8 mouse cellular contexts compared by ENCODE assay signal in the genomic region with DNA sequence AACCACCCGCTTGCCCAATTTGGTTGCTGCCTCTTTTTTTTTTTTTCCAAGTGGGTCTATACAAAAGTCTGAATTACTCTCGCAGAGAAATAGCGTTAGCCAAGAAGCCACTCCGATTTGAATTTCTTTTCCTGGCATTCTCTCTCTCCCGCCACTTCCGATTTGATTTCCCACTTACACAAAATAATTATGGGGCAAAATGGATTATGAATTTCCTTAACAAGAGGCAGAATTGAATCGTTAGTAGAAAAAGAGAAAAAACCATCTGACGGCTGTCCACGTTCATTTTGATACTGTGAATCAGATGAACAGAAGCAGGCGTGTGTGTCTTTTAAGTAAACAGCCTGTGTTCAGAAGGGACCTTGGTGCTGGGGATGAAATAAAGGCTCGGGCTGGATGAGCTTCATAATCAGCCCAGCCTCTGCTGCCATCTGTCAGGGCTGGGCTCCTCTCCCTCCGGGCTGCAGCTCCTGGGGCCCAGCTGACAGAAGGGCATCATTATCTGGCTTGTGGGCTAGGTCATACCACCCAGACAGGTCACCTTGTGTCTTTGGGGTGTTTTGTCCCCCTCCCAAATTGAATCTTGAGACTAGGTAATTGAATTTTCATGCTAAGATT.
DNase-seq lines count a peak whose midpoint lies in the region; ATAC-seq and TF ChIP-seq lines count a peak whose summit lies in the region.

No protein-coding gene starts in this region.

- no peak overlapping the region for H3K9ac ChIP-seq in hindbrain, embryonic 15.5 days

- H3K9me3 ChIP-seq in hindbrain, embryonic 15.5 days: no peaks in the 10 kb centered on the region

- no peaks in the 10 kb centered on the region for H3K36me3 ChIP-seq in hindbrain, embryonic 15.5 days
- no peaks in the 10 kb centered on the region for H3K36me3 ChIP-seq in myocyte (ENCODE audit: control insufficient read depth, insufficient read depth)
- H3K36me3 ChIP-seq in kidney, adult 2 months (ENCODE audit: control insufficient read depth, insufficient read depth, low read length): no peaks in the 10 kb centered on the region

- peak overlapping the region; percentile 54 for H3K27ac ChIP-seq in hindbrain, embryonic 15.5 days (replicated peaks)
- H3K27ac ChIP-seq in kidney, adult 2 months (ENCODE audit: insufficient read depth, low read depth, low read length): no peak overlapping the region

- peak; percentile 72 for ATAC-seq in hindbrain, embryonic 15.5 days (ENCODE audit: low FRiP score, low read depth)

- TF ChIP-seq CTCF in kidney, adult 2 months (conservative IDR thresholded peaks at IDR 0.05; ENCODE audit: insufficient read depth, insufficient read length, low read depth, low read length): no peak

- peak overlapping the region; percentile 36 for H3K4me2 ChIP-seq in hindbrain, embryonic 15.5 days
- peak overlapping the region; percentile 61 for H3K4me2 ChIP-seq in myocyte (ENCODE audit: low read depth)

- H3K4me1 ChIP-seq in hindbrain, embryonic 15.5 days (replicated peaks): peaks cover 17% of the 10 kb centered on the region
- no peaks in the 10 kb centered on the region for H3K4me1 ChIP-seq in kidney, adult 2 months (ENCODE audit: control insufficient read depth, insufficient read depth, low read length)

- no peak overlapping the region for H3K4me3 ChIP-seq in hindbrain, embryonic 15.5 days
- H3K4me3 ChIP-seq in myocyte: no peak overlapping the region
- no peak overlapping the region for H3K4me3 ChIP-seq in kidney, adult 2 months (ENCODE audit: insufficient read depth, low read depth, low read length)

- peak; percentile 21 for DNase-seq in layer of hippocampus, adult 11-12 months (ENCODE audit: low spot score)
- no peak for DNase-seq in layer of hippocampus, adult 9-10 months (ENCODE audit: low spot score)
- peak; percentile 33 to 49 for DNase-seq in cerebellum, postnatal 25 days
- DNase-seq in kidney, postnatal 10 days: no peak
- DNase-seq in kidney, adult 2 months: no peak
- DNase-seq in thymus, postnatal 0 days (ENCODE audit: low spot score): no peak

- H3K79me2 ChIP-seq in myocyte (ENCODE audit: control insufficient read depth, insufficient read depth): no peaks in the 10 kb centered on the region

- TF ChIP-seq POLR2A in myocyte (IDR thresholded peaks at IDR 0.05; ENCODE audit: insufficient read length, low read depth): no peak
- TF ChIP-seq POLR2A in kidney, adult 2 months (IDR thresholded peaks at IDR 0.05; ENCODE audit: low read depth, low read length): no peak

- no peaks in the 10 kb centered on the region for H3K27me3 ChIP-seq in hindbrain, embryonic 15.5 days
- no peaks in the 10 kb centered on the region for H3K27me3 ChIP-seq in myocyte (ENCODE audit: control insufficient read depth, insufficient read depth, insufficient read length)
- H3K27me3 ChIP-seq in kidney, adult 2 months (replicated peaks; ENCODE audit: control insufficient read depth, insufficient read depth, low read length): no peaks in the 10 kb centered on the region

- no peak overlapping the region for H3ac ChIP-seq in myocyte (ENCODE audit: control insufficient read depth, insufficient read length)

- WGBS in hindbrain, embryonic 15.5 days: 21% methylated on average over 12 of the region's 12 CpGs
- 65% methylated on average over 12 of the region's 12 CpGs for WGBS in kidney, adult 2 months

TF ChIP-seq in myocyte, 11 proteins besides CTCF, POLR2A, EP300 and RAD21:
- TF ChIP-seq TCF3 (IDR thresholded peaks at IDR 0.05; ENCODE audit: insufficient read length, low read depth) (peak; percentile 34), MYOD1 (IDR thresholded peaks at IDR 0.05; ENCODE audit: control insufficient read depth in 1 of 3, insufficient read length in 2 of 3, low read depth in 2 of 3) (peak in 2 of 3 experiments; percentile 75 to 82), E2F4 (IDR thresholded peaks at IDR 0.05; ENCODE audit: insufficient read depth) (no peak), MYOG (IDR thresholded peaks at IDR 0.05; ENCODE audit: control insufficient read depth in 1 of 3, insufficient read depth in 1 of 3, insufficient read length in 2 of 3, low read depth in 2 of 3) (peak; percentile 6 to 86 (median 60)), MAX (IDR thresholded peaks at IDR 0.05; ENCODE audit: low read depth) (no peak), REST (IDR thresholded peaks at IDR 0.05; ENCODE audit: insufficient read depth, insufficient read length) (no peak), POLR2AphosphoS2 (IDR thresholded peaks at IDR 0.05; ENCODE audit: insufficient read length, low read depth) (no peak), CEBPB (IDR thresholded peaks at IDR 0.05; ENCODE audit: insufficient read depth, poor library complexity, severe bottlenecking) (no peak), SRF (IDR thresholded peaks at IDR 0.05; ENCODE audit: control insufficient read depth, insufficient read length, low read depth) (no peak), USF1 (IDR thresholded peaks at IDR 0.05; ENCODE audit: low read depth) (no peak), TCF12 (IDR thresholded peaks at IDR 0.05; ENCODE audit: insufficient read depth, poor library complexity, severe bottlenecking) (peak; percentile 54)

Comparison
In these comparisons a context has a peak if more than half of its experiments do, and no peak if none do; other contexts are left out.
1. DNase-seq: peak in layer of hippocampus, adult 11-12 months (single experiment) and cerebellum, postnatal 25 days (2 of 2); none in layer of hippocampus, adult 9-10 months (single experiment), kidney, postnatal 10 days (single experiment), kidney, adult 2 months (single experiment) and thymus, postnatal 0 days (single experiment).